Mouse (Mus musculus) erythroblast, embryonic 14.5 days (primary cell): ENCODE data around the gene Dgcr2.

Source experiments
- GATA1 ChIP-seq: IDR thresholded peaks from 2 replicates; pipeline ENCODE4 v1.6.1; 2012; ENCODE audit warnings: low read length, inconsistent platforms, mixed read lengths
- TAL1 ChIP-seq: IDR thresholded peaks from 3 replicates; pipeline ENCODE4 v1.6.1; 2012; ENCODE audit warnings: low read length, inconsistent platforms, mixed read lengths

GRCm38 (mm10) chr16:17796971-17797811 is 101.2 kb downstream of the Dgcr2 start, which contains the start of gene Scarf2:
- TF ChIP-seq GATA1: no peak
- no peak for TF ChIP-seq TAL1
